Mouse (Mus musculus): ENCODE results near the gene Kalrn.
A peak's percentile ranks its signal among the peaks of the same experiment; 100 is the strongest.

Kalrn gene

DNA sequence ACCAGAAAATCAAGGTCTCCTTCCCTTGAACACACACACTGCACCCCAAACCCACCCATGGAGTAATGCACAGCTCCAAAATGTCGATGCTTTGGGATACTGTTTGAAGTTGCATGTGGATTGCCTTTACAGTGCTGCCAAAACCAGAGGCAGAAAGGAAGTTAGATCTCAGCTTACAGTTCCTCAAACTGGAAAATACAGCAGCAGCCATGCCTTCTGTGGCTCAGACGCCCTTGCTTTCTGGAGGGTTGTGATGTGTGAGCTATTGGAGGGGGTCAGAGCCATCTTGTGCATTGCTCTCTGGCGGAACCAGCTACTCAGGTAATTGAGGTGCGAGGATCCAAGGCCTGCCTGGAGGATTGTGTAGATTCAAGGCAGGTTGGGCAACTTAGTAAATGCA is 636.4 kb downstream of the Kalrn start:
- DNase-seq (ENCODE audit: low spot score) = no peak

DNA sequence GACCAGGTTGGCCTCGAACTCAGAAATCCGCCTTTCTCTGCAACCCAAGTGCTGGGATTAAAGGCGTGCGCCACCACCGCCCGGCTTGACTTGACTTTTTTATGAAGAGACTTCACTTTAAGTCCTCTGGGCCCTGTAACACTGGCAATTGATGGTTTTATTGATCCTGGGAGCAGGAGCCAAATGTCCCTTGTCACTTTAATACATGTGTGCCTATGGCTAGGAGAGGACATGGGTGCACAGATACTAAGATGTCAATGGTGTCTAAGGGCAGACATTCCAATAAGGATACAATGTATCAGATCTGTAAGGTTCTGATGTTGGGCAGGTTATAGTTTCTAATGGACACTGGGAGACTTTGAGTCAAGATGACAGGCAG is 637.9 kb downstream of the Kalrn start:
- DNase-seq (ENCODE audit: low spot score) = no peak

DNA sequence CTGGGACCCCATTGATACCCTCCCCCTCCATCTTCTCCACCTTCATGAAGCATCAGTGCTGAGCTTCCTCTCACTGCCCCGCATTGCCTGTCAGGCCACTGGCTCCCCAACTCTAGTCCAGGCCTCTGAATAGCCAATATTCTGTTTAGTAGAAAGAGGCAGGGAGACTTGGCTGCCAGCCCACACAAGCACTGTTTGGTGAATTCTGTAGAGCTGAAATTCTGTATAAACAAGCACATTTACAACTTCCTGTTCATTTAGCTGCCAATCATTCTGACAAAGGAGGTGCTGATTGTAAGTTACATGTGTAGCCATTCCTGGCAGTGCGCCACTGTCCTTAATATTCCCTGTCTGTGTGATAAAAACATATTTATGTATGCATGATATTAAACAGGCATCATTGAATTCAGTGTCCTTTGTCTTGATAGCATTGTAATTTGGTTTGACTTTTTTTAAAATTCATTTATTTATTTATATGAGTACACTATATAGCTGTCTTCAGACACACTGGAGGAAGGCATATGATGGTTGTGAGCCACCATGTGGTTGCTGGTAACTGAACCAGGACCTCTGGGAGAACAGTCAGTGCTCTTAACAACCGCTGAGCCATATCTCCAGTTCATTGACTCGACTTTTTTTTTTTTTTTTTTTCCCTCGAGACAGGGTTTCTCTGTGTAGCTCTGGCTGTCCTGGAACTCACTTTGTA is 638.5 kb downstream of the Kalrn start:
- no peak for DNase-seq (ENCODE audit: low spot score)

DNA sequence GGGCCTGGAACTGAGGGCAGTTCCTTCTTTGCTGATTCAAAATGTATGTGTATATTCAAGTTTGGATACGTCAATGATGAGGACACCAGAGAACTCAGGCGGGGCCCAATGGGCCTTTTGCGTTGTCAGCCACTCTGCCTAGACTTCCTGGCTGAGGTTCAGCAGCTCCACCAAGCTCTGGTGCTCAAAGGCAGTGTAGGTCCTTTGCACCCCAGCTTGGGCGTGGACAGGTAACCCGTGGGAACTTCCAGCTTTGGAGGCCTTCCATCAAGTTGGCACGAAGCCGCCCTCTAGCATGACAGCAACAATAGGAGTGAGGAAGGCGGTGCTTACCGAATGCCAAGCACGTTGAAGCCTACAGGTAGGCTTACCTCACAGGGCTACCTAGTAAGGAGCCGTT is 639.9 kb downstream of the Kalrn start:
- no peak for DNase-seq (ENCODE audit: low spot score)

DNA sequence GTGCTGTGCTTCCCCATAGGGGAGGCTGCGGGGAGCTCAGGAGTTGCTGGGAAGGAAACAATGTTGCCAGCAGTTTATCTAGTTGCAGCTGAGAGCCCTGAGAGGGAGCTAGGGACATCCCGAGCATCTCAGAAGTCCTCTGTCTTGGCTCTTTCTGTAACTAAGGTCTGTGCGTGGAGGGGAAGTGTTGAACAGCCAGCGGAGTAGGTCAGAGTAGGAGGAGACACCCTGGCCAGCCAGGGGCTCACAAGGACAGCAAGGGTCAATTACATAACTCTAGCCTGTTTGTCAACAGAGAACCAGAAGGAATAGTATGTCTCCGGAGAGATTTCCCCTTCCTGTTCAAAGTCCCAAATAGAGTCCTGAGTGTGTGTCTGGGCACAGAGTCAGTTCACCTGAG is 641.2 kb downstream of the Kalrn start:
- no peak for DNase-seq (ENCODE audit: low spot score)

DNA sequence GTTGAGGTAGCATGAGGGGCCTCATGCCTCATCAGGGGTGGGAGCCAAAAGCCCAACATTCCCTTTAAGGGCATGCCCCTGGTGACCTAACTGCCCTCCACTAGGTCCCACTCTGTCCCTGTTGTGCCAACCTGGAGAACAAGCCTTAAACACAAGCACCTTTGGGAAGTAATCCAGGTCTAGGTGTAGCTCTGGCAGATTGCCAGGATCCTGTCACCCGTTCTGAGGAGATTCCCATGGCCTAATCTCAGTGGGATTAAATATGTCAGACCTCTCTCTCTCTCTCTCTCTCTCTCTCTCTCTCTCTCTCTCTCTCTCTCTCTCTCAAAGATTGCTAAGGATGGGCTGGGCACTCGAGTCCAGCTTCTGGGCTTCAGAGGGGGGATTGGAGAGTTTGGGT is 641.6 kb downstream of the Kalrn start:
- no peak for DNase-seq (ENCODE audit: low spot score)

DNA sequence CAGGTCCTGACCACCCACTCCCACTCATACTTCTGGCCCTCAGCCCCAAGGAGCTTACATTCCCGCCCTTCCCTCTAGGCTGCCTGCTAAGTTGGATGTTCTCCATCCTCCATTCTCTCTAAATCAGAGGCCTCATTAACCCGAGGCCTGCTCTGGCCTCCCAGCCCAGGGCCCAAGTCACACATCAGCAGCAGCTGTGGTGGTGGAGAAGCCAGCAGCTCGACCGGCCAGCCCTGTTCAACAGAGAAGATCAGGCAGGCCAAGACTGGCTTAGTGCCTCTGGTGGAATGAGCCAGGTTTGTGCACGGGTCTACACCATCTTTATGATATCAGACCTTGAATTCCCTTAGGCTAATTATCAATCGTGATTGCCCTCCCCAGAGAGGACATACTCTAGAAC is 642.5 kb downstream of the Kalrn start:
- DNase-seq (ENCODE audit: low spot score) = no peak

DNA sequence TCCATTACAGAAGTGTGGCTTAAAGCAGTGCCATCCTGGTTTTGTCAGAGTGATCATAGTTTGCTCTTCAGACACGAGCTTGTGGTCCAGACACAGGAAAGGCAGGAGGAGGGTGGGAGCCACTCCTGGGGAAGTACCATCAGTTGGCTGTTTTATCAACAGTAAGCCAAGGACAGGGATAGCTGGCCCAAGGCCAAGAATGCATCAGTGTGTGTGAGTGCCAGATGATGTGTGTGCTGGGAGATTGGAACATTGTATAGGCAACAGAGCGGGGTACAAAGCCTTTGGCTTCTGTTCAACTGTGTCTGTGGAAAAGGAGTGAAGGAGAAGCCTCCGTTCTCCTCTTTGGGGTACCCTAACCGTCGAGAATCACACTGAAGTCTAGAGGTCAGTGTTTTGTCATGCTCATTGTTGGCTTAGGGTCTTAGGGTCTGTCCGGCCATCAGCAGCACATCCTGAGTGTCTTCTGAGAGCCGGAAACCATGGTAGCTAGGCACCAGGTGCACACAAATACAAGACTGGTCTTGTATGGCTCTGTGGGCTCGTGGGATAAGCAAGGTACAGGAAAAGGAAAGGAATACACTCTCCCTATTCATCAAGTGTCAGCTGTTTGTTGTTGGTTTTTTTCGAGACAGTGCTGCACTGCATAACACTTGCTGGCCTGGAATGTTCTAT is 644.4 kb downstream of the Kalrn start:
- DNase-seq (ENCODE audit: low spot score) = peak; percentile 52

DNA sequence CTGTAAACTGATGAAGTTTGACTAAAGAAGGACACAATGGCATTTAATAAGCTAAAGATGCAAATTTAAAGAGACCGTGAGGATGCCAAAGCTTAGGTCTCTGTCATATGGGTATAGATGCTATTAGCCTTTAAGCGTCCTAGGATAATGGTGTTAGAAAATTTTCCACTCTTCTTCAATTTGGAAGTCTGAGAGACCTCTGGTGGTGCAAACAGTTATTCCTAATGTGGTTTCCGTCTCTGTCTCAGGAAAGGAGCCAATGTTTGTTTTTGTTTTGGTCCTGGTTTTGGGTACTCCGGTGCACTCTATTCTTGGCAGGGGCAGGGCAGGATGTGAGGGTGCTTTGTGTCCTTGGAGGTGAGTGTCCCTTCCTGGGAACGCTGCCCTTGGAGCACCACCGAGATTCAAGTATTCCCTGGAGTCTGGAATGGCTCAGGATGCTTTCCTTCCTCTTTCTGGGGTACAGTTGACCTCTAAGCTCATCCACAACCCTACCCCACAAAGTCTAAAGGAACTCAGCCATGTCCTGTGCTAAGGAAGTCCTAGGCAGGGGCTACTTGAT is 646.0 kb downstream of the Kalrn start:
- no peak for DNase-seq (ENCODE audit: low spot score)

DNA sequence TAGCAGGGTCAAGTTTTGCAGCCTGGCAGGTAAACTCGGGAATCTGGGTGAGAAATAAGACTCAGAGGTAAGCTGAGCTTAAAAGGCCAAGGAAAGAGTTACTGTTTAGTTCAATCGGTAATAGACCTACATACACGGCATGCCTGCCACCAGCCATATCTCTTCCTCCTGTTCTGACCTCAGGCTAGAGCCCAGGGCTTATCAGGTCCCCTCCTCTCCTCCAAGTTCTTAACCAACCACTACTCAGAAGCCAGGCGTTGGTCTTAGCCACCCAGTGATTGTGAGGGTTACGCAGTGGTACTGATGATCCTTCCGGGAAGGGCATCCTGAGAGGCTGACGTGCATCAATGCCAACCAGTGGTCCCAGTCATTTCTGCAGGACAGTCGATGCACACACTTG is 649.6 kb downstream of the Kalrn start:
- no peak for DNase-seq (ENCODE audit: low spot score)

DNA sequence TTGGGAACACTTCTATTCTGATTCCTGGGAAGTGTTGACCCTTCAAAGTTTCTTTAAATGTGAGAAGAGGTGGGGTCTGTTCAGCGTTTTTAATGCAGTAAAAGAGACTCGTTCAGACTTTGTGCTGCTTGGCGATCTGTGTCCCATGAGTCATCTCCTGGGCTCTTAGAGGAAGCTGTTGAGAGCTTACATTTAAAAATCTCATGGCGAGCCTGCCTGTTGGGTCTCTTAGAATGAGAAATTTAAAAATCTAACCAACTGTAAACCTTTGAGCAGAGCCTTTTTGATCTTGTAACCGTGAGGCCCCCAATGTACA is 650.4 kb downstream of the Kalrn start:
- no peak for DNase-seq (ENCODE audit: low spot score)

DNA sequence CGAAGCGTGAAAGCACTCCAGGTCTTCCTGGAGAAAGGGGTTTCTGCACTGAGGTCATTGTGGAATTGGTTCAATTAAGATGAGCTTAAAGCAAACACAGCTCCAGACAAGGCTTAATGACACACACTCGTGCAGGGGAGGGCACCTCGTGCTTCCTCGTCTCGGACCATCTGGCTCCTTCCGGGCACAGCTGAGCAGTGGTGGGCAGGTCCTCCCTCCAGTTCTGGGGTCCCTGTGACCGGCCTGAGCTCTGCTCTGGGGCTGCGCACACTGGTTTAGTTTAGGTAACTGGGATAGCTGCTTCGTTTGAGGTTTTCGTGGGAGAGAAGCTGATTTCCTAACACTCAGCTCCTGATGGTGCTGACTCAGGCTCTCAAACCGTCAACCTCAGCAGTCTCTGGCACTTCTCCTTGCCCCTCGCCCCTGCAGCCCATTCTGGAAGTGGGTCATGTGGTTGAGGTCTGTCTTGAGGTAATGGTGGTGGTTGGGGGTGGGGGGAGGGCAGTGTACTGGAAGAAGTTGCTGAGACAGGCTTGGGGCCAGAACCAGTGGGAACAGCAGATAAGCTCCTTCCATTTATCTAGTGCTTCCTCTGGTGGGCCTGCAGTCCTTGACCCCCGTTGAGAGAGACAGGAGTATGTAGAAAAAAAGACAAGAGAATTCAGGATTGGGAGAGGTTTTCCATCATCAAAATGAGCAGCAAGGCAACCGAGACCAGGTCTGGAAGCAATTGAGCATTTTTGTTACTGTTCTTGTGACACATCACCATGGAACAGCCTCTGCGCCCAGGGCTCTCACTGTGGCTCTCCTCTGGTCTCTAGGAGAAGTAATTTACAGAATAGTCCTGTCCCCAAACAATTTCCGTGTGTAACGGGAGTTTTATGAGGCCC is 651.0 kb downstream of the Kalrn start:
- DNase-seq (ENCODE audit: low spot score) = no peak

DNA sequence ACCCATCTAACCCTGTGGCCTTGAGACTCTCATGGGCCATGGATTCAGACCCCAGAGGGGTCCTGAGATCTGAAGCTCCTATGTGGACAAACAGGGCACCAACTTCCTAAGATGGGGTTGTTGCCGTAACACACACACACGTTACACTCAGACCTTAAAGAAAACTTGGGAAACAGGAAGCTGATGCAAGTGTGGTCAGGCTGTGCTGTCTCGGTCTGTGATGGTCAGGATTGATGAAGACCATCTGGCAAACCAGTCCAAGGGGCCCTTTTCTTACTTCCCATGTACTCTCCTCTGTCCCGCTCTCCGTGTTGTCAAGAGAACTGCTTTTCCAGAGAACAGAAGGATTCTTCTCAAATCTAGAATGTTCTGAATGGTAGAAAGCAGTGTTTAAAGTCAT is 651.8 kb downstream of the Kalrn start:
- DNase-seq (ENCODE audit: low spot score) = no peak

All from ovary, postnatal 36 days (tissue).